Mouse (Mus musculus) lung, adult 2 months (tissue): ENCODE data around the gene Acpp.

ENCODE experiments used
- CTCF ChIP-seq: fragments of 200-500 bp; IDR thresholded peaks from 2 replicates; pipeline ENCODE4 v1.5.1; 2011; ENCODE audit warnings: mild to moderate bottlenecking, low read length, control low read depth; ENCODE audit not compliant: insufficient read depth
- POLR2A ChIP-seq: fragments of 200-500 bp; IDR thresholded peaks from 2 replicates; pipeline ENCODE4 v1.6.1; 2011; ENCODE audit warnings: low read depth, mild to moderate bottlenecking, control low read depth, low read length, borderline replicate concordance; ENCODE audit errors: extremely low read depth

DNA sequence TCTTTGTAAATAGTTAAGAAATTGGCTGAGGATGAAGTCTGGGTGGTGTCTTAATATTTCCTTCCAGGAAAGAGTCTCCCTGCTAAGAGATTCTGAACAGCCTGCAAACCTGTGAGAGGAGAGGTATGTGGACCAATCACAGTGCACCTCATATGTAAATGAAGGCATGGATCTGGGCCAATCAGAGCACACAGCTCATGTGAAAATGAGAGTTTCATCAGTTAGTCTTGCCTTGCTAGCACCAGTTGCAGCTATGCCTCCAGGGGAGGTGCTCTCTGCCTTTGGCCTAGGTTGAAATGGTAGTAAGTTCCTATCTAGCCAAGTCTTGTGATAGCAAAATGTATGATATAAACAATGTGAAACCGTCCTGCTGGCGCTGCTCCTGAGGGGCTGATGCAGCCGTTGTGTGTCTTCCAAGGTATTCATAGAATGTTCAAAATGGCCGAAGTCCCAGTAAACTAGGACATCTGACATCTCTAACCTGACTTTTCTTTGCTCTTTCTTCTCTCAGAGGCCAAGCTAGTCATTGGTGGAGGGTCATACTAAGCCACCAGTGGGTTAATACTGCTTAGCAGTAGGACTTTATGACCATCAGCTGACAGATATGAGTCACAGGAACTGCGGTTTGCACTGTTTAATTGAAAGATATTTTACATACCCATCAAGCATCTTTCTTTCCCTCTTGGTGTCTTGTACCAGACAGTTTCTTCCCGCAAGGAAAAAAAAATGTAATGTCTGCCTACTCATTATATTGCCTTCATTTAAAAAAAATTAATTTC, 32.0 kb downstream of the Acpp start:
- TF ChIP-seq CTCF, result no peak
- no peak for TF ChIP-seq POLR2A
